Mouse (Mus musculus): ENCODE results near the gene Ddhd1.

Ddhd1 gene

GRCm38 (mm10) chr14:45566066-45566937 is 91.6 kb downstream of the Ddhd1 start:
- peak; percentile 43 for DNase-seq

- DNase-seq: no peak
Observed at GRCm38 (mm10) chr14:45565216-45566065, 92.5 kb downstream of the Ddhd1 start.

GRCm38 (mm10) chr14:45563577-45563976 is 94.4 kb downstream of the Ddhd1 start:
- no peak for DNase-seq

- no peak for DNase-seq
Observed at GRCm38 (mm10) chr14:45561681-45562080, 96.3 kb downstream of the Ddhd1 start.

- no peak for DNase-seq
Observed at GRCm38 (mm10) chr14:45559018-45559417, 98.9 kb downstream of the Ddhd1 start.

GRCm38 (mm10) chr14:45554336-45554735 is 103.6 kb downstream of the Ddhd1 start:
- no peak for DNase-seq

GRCm38 (mm10) chr14:45553854-45554253 is 104.1 kb downstream of the Ddhd1 start:
- DNase-seq: no peak

- DNase-seq: no peak
Observed at GRCm38 (mm10) chr14:45552431-45552830, 105.5 kb downstream of the Ddhd1 start.

GRCm38 (mm10) chr14:45551121-45551768 is 106.7 kb downstream of the Ddhd1 start:
- peak; percentile 33 for DNase-seq

- DNase-seq: no peak
Observed at GRCm38 (mm10) chr14:45550010-45550647, 107.8 kb downstream of the Ddhd1 start.

GRCm38 (mm10) chr14:45548118-45548517 is 109.8 kb downstream of the Ddhd1 start:
- no peak for DNase-seq

- DNase-seq: no peak
Observed at GRCm38 (mm10) chr14:45544905-45545304, 113.0 kb downstream of the Ddhd1 start.

- DNase-seq: no peak
Observed at GRCm38 (mm10) chr14:45544026-45544425, 113.9 kb downstream of the Ddhd1 start.

- peak; percentile 57 for DNase-seq
Observed at GRCm38 (mm10) chr14:45539659-45540468, 118.1 kb downstream of the Ddhd1 start.
